16 mouse cellular contexts compared by ENCODE assay signal in genomic region chr11:95088286-95088685, GRCm38 (mm10). TPM values are rescaled to one million over a fixed set of nuclear protein-coding genes. Genes with fewer than 3 reads are reported as not detected.
DNase-seq lines count a peak whose midpoint lies in the region; ATAC-seq and TF ChIP-seq lines count a peak whose summit lies in the region.
"Had no signal": no experiment of that assay in that cellular context is flagged by ENCODE, and none has a peak within 500 bp of the region (broad histone marks: within the 10 kb centered on the region; RNA-seq: fewer than 3 reads in every experiment).

No protein-coding gene starts in this region.

- no peak for TF ChIP-seq POLR2A in small intestine, adult 2 months (IDR thresholded peaks at IDR 0.05; ENCODE audit: low read depth, low read length)

- H3K36me3 ChIP-seq in heart, postnatal 0 days (replicated peaks; ENCODE audit: control insufficient read depth, insufficient read depth, low read length): no peaks in the 10 kb centered on the region
- no peaks in the 10 kb centered on the region for H3K36me3 ChIP-seq in lung, embryonic 14.5 days (ENCODE audit: insufficient read depth)
- no peaks in the 10 kb centered on the region for H3K36me3 ChIP-seq in small intestine, adult 2 months (ENCODE audit: control insufficient read depth, insufficient read depth, low read length)
- H3K36me3 ChIP-seq: midbrain, embryonic 12.5 days had no signal

- H3K9me3 ChIP-seq in heart, postnatal 0 days (replicated peaks; ENCODE audit: control insufficient read depth, low read length): no peaks in the 10 kb centered on the region
- no peaks in the 10 kb centered on the region for H3K9me3 ChIP-seq in lung, embryonic 14.5 days (ENCODE audit: low read depth, low read length)
- H3K9me3 ChIP-seq: midbrain, embryonic 12.5 days had no signal

- no peak overlapping the region for H3K9ac ChIP-seq in heart, postnatal 0 days (replicated peaks; ENCODE audit: low read depth, low read length)
- H3K9ac ChIP-seq in lung, embryonic 14.5 days: no peak overlapping the region
- H3K9ac ChIP-seq: midbrain, embryonic 12.5 days had no signal

- H3K4me1 ChIP-seq in heart, postnatal 0 days (ENCODE audit: control insufficient read depth, insufficient read depth): peaks cover 9% of the 10 kb centered on the region
- H3K4me1 ChIP-seq in lung, embryonic 14.5 days (ENCODE audit: insufficient read depth): peaks cover 22% of the 10 kb centered on the region
- H3K4me1 ChIP-seq in small intestine, adult 2 months (ENCODE audit: control insufficient read depth, insufficient read depth, insufficient read length, low read length): no peaks in the 10 kb centered on the region; the same call in 1 of the 2 replicates

- TF ChIP-seq EP300 in heart, postnatal 0 days (IDR thresholded peaks at IDR 0.05; ENCODE audit: low read depth): no peak

- no peak overlapping the region for H3K4me3 ChIP-seq in heart, postnatal 0 days (ENCODE audit: low read depth, low read length)
- H3K4me3 ChIP-seq in lung, embryonic 14.5 days (ENCODE audit: low read depth, low read length): no peak overlapping the region
- H3K4me3 ChIP-seq in small intestine, adult 2 months (ENCODE audit: low read depth, low read length): no peak overlapping the region
- H3K4me3 ChIP-seq: midbrain, embryonic 12.5 days had no signal

- no peak for ATAC-seq in heart, postnatal 0 days (ENCODE audit: insufficient read depth, low read depth)
- ATAC-seq in lung, embryonic 14.5 days (ENCODE audit: insufficient read depth): no peak
- ATAC-seq: hindbrain, embryonic 16.5 days had no signal

- no peak overlapping the region for H3K4me2 ChIP-seq in heart, postnatal 0 days (ENCODE audit: low read depth, low read length)
- H3K4me2 ChIP-seq in lung, embryonic 14.5 days: no peak overlapping the region
- H3K4me2 ChIP-seq: liver, embryonic 11.5 days; midbrain, embryonic 12.5 days had no signal

- DNase-seq in heart, postnatal 0 days (ENCODE audit: low spot score): no peak
- DNase-seq in heart, adult 18-20 months: no peak
- no peak for DNase-seq in lung, embryonic 14.5 days
- no peak for DNase-seq in lung, postnatal 4 days
- peak; percentile 37 for DNase-seq in ZHBTc4 (ENCODE audit: low read depth, low spot score)
- DNase-seq in adrenal gland, postnatal 36 days: no peak
- DNase-seq in frontal cortex, postnatal 10 days (ENCODE audit: low spot score in 2 of 2): no peak
- DNase-seq: layer of hippocampus, postnatal 36 days had no signal

- no peaks in the 10 kb centered on the region for H3K27me3 ChIP-seq in heart, postnatal 0 days (ENCODE audit: control insufficient read depth, insufficient read depth, low read length)
- no peaks in the 10 kb centered on the region for H3K27me3 ChIP-seq in lung, embryonic 14.5 days (ENCODE audit: insufficient read depth, low read length)
- H3K27me3 ChIP-seq in small intestine, adult 2 months (ENCODE audit: control insufficient read depth, insufficient read depth, low read length): no peaks in the 10 kb centered on the region
- H3K27me3 ChIP-seq: midbrain, embryonic 12.5 days had no signal

- 61% methylated on average over 7 of the region's 7 CpGs for WGBS in heart, postnatal 0 days
- WGBS in lung, embryonic 14.5 days: 49% methylated on average over 7 of the region's 7 CpGs
- 75% methylated on average over 7 of the region's 7 CpGs for WGBS in small intestine, adult 2 months

- H3K27ac ChIP-seq in heart, postnatal 0 days (ENCODE audit: low read depth): 0 out of 2 replicates have a peak overlapping the region, but pooled peaks have one; percentile 13
- peak overlapping the region; percentile 63 for H3K27ac ChIP-seq in lung, embryonic 14.5 days (ENCODE audit: low read depth)
- peak overlapping the region; percentile 31; the same call in 1 of the 2 replicates for H3K27ac ChIP-seq in small intestine, adult 2 months (ENCODE audit: insufficient read depth, low read depth, low read length)
- H3K27ac ChIP-seq: midbrain, embryonic 12.5 days had no signal

- no peak for TF ChIP-seq CTCF in heart, postnatal 0 days (IDR thresholded peaks at IDR 0.05; ENCODE audit: low read depth)
- no peak for TF ChIP-seq CTCF in lung, embryonic 14.5 days (IDR thresholded peaks at IDR 0.05; ENCODE audit: low read depth)
- TF ChIP-seq CTCF in small intestine, adult 2 months (IDR thresholded peaks at IDR 0.05; ENCODE audit: extremely low read depth, insufficient read length, insufficient replicate concordance, low read depth, low read length): no peak

RNA-seq across cellular contexts. Expression of gene Itga3, which starts 11.7 kb away (rescaled TPM):
- 12.2 and 47.8 TPM in 2 replicates for total RNA-seq in heart, postnatal 0 days (2014; rRNA removed; ENCODE audit: low replicate concordance)
- polyA plus RNA-seq in heart, postnatal 0 days (2015; fragmentation: Nextera tagmentation; extraction: Ambion mirVana): 6.6 and 7.2 TPM in 2 replicates
- 10 to 100 TPM in 1 of 2 experiments, 1 to 10 TPM in 1; 8.6 to 10.1 TPM for total RNA-seq in heart, adult 18-20 months (2021)
- polyA plus RNA-seq in lung, embryonic 14.5 days (2014; fragmentation: Nextera tagmentation; extraction: Ambion mirVana): 27.1 and 28.4 TPM in 2 replicates
- polyA plus RNA-seq in small intestine, adult 2 months (2012; rRNA removed): 91.0 and 156 TPM in 2 replicates
- total RNA-seq in adrenal gland, postnatal 36 days (2021): 10 to 100 TPM; 38.0 to 56.7 TPM

RNA-seq across cellular contexts. Expression of gene Dlx3, which starts 31.6 kb away (rescaled TPM):
- total RNA-seq in heart, postnatal 0 days (2014; rRNA removed; ENCODE audit: low replicate concordance): not detected in 2 replicates
- polyA plus RNA-seq in heart, postnatal 0 days (2015; fragmentation: Nextera tagmentation; extraction: Ambion mirVana): not detected in 2 replicates
- not detected for total RNA-seq in heart, adult 18-20 months (2021)
- 0.11 and 0.18 TPM in 2 replicates for polyA plus RNA-seq in lung, embryonic 14.5 days (2014; fragmentation: Nextera tagmentation; extraction: Ambion mirVana)
- 0.13 and 0.33 TPM in 2 replicates for polyA plus RNA-seq in small intestine, adult 2 months (2012; rRNA removed)
- total RNA-seq in adrenal gland, postnatal 36 days (2021): not detected
- total RNA-seq: adrenal gland, postnatal 25 days; layer of hippocampus, postnatal 36 days; left cerebral cortex, postnatal 36 days; neutrophil, adult 5-6 weeks had no signal

RNA-seq across cellular contexts. Expression of gene Pdk2, which starts 47.1 kb away (rescaled TPM):
- 121 and 168 TPM in 2 replicates for total RNA-seq in heart, postnatal 0 days (2014; rRNA removed; ENCODE audit: low replicate concordance)
- polyA plus RNA-seq in heart, postnatal 0 days (2015; fragmentation: Nextera tagmentation; extraction: Ambion mirVana): 179 and 186 TPM in 2 replicates
- total RNA-seq in heart, adult 18-20 months (2021): 100 to 1,000 TPM; 421 to 452 TPM
- polyA plus RNA-seq in lung, embryonic 14.5 days (2014; fragmentation: Nextera tagmentation; extraction: Ambion mirVana): 24.5 and 27.4 TPM in 2 replicates
- polyA plus RNA-seq in small intestine, adult 2 months (2012; rRNA removed): 67.7 and 167 TPM in 2 replicates
- 100 to 1,000 TPM in 1 of 2 experiments, 10 to 100 TPM in 1; 70.0 to 103 TPM for total RNA-seq in adrenal gland, postnatal 36 days (2021)

RNA-seq across cellular contexts. Expression of gene Dlx4, which starts 57.8 kb away (rescaled TPM):
- total RNA-seq in heart, postnatal 0 days (2014; rRNA removed; ENCODE audit: low replicate concordance): 0.31 TPM in 1 of 2 replicates, not detected in the other
- 0.05 and 0.11 TPM in 2 replicates for polyA plus RNA-seq in heart, postnatal 0 days (2015; fragmentation: Nextera tagmentation; extraction: Ambion mirVana)
- total RNA-seq in heart, adult 18-20 months (2021): under 1 TPM in 1 of 2 experiments, not detected in 1; 0.18 TPM
- 0.31 and 0.57 TPM in 2 replicates for polyA plus RNA-seq in lung, embryonic 14.5 days (2014; fragmentation: Nextera tagmentation; extraction: Ambion mirVana)
- polyA plus RNA-seq in small intestine, adult 2 months (2012; rRNA removed): not detected in 2 replicates
- total RNA-seq in adrenal gland, postnatal 36 days (2021): not detected
- total RNA-seq: adrenal gland, postnatal 25 days; gastrocnemius, postnatal 4 days; layer of hippocampus, postnatal 36 days; left cerebral cortex, postnatal 36 days; neutrophil, adult 5-6 weeks had no signal
- polyA plus RNA-seq: hindbrain, embryonic 16.5 days; midbrain, embryonic 12.5 days had no signal

Comparison
In these comparisons a context has a peak if more than half of its experiments do, and no peak if none do; other contexts are left out.
1. H3K27ac ChIP-seq: peak in every context shown above with its lines; median percentile 63 in lung, embryonic 14.5 days; 31 in small intestine, adult 2 months; 13 in heart, postnatal 0 days.